Mouse (Mus musculus) cerebellum, postnatal 4 days (tissue): ENCODE results near the gene Nnmt.

Experiments
- DNase-seq, 2 experiments: peaks; one replicate each; pipeline ENCODE4 v3.0.0; 2022; ENCODE audit warnings: low spot score in 2 of 2, mixed read lengths in 1 of 2

Nnmt gene

DNA sequence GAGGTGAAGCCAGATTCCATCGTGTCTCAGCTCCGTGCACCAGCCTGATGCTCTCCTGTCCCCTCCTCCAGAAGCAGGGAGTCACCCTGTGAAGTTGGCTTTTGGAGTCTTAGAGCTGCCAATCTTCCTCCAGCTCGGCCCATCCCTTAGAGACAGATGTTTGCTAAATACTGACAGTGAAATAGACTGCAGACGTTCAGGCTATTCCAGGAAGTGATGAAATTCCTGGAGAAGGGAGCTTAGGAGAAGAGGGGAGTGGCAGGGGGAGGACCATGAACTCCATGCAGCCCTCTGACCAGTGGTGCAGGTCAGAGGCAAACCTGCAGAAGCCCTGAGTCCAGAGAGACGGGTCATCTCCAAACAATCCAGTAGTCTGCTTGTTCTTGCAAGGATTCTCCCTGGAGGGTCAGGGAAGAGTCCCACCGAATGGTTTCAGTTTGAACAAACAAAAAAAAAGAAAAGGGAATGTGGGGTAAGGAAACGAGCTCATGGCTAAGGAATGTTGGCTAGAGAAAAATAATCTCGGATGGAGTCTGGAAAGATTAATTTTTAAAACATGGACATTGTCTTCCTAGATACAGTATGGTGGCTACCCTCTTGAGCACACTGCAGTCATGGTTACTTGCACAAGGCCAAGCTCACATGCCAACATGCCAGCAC, at the start of gene Nnmt:
Gene Nnmt (minus strand): TSS at position 215 of the 660 bp plus-strand sequence.
- DNase-seq = no peak

DNA sequence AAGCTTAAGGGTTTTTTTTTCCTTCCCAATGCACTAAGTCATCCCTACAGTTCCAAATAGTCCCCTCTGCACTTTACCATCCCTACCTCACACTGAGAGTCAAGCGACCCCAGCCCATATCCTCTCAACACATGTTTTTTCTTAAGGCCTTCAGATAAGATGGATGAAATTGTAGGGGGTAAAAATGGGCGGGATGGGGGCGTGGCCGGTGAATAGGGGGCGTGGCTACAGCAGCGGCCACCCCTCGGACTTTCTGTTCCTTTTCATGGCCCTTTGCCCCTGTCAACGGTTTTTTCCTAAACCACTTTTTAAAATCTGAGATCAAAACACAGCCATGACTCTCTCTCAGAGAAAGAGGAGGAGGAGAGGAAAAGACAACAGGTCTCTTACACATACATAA, 49.8 kb upstream of the Nnmt start:
- no peak for DNase-seq

DNA sequence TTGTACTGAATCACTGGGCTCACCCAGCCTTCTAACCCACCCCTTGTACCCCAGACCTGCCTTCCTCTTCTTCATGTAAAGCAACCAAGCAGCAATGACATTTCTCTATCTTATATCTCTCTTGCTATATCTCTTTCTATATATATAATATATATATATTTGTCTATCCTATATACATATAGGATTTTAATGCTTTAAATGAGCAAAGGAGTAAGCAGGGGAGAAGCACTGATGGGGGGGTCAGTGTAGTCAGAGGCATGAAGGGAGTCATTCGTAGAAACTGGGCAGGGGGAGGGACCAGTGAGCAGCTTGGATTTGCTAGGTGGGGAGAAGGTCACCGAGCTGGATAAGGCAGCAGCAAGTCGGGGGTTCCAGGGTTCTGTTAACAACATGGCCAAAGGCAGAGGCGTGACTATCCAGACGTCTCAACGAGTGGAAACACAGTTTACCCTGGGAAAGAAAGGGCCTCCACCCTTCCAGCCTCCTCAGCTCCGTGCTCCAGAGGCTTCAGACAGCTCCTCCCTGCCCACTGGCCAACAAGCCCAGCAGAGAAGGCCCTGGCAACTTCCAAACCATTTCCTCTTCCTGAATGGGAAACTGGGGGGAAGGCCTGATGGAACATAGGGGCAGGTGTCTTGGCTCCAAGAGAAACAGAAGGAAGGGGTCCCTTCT, 48.6 kb upstream of the Nnmt start:
- DNase-seq = no peak

GRCm38 (mm10) chr9:48652026-48652425, 47.1 kb upstream of the Nnmt start:
- DNase-seq = no peak

DNA sequence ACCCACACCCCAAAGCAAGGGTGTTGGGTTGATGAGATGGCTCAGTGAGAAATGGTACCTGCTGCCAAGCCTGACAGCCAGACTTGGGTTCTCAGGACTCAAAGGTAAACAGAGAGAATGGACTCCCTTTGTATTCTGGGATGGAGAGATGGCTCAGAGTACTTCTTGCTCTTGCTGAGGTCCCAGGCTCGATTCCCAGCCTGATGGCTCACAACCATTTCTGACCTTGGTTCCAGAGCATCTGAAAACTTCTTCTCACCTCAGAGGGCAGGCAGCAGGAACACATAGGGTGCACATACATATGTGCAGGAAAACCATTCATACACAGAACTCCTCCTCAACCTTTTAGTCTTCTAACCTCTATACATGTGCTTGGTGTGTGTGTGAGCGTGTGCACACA, 45.9 kb upstream of the Nnmt start:
- DNase-seq = no peak

- DNase-seq = no peak
Observed at GRCm38 (mm10) chr9:48649851-48650685, 45.1 kb upstream of the Nnmt start.

DNA sequence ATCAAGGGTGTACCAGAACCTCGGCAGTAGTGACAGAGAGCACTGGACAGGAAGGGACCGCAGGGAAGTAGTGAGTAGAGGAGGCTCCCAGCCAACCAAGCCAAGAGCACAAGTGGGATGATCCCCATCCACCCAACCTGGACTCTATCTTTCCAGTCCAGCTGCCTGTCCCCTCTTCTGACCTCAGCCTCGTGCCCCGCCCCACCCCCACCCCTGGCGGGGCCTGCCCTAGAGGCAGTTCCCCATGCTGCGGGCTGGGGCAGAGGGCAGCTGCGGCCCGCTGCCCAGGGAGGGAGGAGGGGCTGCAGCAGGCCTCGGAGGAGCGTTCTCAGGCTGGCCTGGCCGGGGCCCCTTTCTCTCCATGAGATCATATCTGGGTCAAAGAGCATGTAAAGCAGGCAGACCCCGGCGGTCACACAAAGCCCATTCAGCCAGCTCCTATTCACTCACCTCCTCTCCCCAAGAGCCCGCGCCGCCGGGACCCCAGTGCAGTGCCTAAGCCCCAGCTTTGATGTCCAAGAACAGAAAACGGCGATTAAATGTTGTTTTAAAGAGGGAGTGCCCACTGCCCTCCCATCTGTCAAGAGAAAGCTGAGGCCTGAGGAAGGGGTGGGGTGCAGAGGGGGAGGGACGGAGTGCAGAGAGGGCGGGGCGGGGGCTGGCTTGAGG, 44.3 kb upstream of the Nnmt start:
- DNase-seq = no peak

GRCm38 (mm10) chr9:48648285-48649097, 43.5 kb upstream of the Nnmt start:
- no peak for DNase-seq

- DNase-seq = no peak
Observed at GRCm38 (mm10) chr9:48647648-48648284, 42.8 kb upstream of the Nnmt start.

DNA sequence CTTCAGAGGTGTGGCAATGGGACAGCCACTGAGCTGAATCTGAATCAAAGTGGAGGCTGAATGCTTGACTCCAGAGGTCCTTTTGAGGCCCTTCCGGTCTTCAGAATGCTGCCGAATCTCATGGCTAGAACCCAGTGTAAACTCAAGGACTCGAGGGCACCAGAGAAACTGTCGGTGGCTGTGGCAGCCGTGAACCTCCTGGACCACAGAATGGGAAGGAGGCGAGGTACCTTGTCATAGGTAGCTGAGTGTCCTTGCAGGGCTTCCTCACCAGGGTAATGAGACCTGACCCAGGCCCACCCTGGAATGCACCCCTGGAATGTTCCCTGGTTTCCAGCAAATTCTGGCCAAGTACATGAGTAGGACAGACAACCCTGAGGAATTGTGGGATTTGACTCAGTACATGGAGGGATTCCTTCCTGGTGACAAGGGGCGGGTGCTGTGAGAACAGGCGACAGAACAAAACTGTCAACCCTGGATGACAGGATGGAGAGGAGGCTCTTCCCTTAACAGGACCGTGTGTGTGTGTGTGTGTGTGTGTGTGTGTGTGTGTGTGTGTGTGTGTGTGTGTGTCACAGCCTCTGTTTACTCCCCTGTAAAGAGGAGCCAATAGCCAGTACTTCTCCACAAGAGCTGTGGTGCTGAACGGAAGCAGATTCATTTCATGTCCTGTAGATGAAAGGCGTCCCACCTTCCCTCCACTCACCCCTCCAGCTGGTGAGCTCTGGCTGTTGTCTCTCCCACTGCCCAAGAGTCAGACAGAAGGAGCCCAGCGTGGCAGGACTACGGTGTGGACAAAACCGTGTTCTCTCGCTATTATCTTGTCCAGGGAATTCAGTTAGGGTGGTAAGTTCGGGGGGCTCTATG, 42.1 kb upstream of the Nnmt start:
- DNase-seq = no peak

- peak; percentile 52 to 79 for DNase-seq
Observed at GRCm38 (mm10) chr9:48646251-48646650, 41.3 kb upstream of the Nnmt start.

- DNase-seq = no peak
Observed at GRCm38 (mm10) chr9:48645648-48646126, 40.7 kb upstream of the Nnmt start.

- peak in 1 of 2 experiments; percentile 40 for DNase-seq
Observed at GRCm38 (mm10) chr9:48644926-48645647, 40.1 kb upstream of the Nnmt start.

DNA sequence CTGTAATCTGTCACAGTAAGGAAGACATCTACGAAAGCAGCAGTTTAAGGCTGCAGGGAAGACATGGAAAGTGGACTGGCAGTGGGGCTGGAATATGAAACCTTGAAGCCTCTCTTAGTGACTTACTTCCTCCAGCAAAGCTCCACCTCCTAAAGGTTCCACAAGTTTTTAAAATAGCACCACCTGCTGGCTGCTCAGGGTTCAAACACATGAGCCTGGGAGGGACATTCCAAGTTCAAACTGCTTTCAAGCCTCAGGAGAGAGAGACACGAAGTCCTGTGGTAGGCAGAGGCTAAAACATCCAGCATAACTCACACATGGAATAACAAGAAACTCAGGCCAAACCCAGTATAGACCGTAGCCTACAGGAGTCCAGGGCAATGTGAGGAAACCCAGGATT, 39.4 kb upstream of the Nnmt start:
- DNase-seq = no peak

DNA sequence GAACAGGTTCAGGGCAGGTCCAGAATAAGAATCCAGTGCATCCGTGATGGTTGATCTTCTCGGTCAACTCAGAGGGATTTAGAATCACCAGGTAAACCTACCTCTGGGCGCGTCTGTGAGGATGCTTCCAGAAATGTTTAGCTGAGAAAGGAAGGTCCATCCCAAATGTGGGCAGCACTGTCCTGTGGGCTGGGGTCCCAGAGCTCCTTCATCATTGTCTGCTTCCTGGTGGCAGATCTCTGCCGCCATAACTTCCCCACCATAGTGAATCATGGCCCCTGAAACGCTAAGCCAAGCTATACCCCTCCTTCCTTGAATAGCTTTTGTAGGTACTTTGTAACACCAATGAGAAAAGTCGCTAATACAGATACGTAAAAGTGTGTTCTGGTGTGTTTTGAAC, 36.7 kb upstream of the Nnmt start:
- no peak for DNase-seq

GRCm38 (mm10) chr9:48640881-48641280, 35.9 kb upstream of the Nnmt start:
- DNase-seq = no peak

DNA sequence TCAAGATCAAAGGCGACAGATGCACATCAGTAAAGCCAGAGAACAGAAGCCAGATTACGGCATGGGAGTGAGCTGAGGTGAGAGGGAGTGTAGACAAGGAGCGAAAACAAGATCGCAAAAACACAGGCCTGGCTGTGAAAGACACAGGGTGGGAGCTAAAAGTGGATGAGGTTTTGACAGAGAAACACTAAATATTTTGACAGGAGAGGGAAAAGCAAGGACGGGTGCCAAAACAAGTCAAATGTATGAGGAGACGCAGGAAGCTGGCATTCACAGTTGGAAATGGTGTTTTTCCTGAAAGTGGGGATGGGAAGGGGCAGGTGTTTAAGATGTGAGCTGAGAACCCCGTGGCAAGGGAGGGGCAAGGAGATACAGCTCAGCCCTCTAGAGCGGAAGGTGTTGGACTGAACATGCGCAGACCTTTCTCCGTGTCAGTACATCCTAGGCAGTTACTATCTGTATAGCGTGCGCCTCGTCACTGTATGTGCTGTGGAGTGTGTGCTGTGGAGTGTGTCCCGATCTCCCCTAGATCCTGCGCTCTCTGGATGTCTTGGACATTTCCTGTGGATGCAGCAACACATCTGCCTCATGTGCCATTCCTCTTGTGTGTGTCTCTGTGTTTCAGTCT, 33.3 kb upstream of the Nnmt start:
- DNase-seq = no peak

- DNase-seq = no peak
Observed at GRCm38 (mm10) chr9:48637161-48637560, 32.2 kb upstream of the Nnmt start.
